Mouse (Mus musculus) thymus, postnatal 0 days (tissue): ENCODE results near the gene Anapc4. TPM values are rescaled to one million over a fixed set of nuclear protein-coding genes. Genes with fewer than 3 reads are reported as not detected.

Experiments used
- polyA plus RNA-seq: library from polyadenylated mRNA; unstranded; fragments of >200 nt; fragmentation: Nextera tagmentation; extraction: Ambion mirVana; gene quantifications from 2 replicates; pipeline ENCODE4 v1.2.1, GENCODE M21; 2015

Anapc4 gene
- polyA plus RNA-seq, 1 experiment from 2014 or later, result 62.5 TPM

Other genes with a start within 250 kb of the Anapc4 start
- gene Sepsecs, start 164.3 kb upstream of the Anapc4 start, polyA plus RNA-seq, result 6.6 and 8.1 TPM in 2 replicates
- 10.4 and 11.4 TPM in 2 replicates for gene Pi4k2b, start 92.4 kb upstream of the Anapc4 start, polyA plus RNA-seq
- 8.3 and 11.5 TPM in 2 replicates for gene Zcchc4, start 58.6 kb upstream of the Anapc4 start, polyA plus RNA-seq
- gene Slc34a2, start 204.1 kb downstream of the Anapc4 start, polyA plus RNA-seq, result 0.23 and 0.32 TPM in 2 replicates